Mouse (Mus musculus): Measurements from ENCODE around the gene Zfp692. TPM values are rescaled to one million over a fixed set of nuclear protein-coding genes. Genes with fewer than 3 reads are reported as not detected.

Gene Zfp692
- polyA plus RNA-seq, 1 experiment from 2014 or later, result 32.5 TPM

Other genes with a start within 250 kb of the Zfp692 start
- 0.15 and 0.18 TPM in 2 replicates for gene Gm12248, start 213.9 kb upstream of the Zfp692 start, polyA plus RNA-seq (2015; fragmentation: Nextera tagmentation; extraction: Ambion mirVana)
- gene Cnot8, start 202.9 kb upstream of the Zfp692 start, polyA plus RNA-seq (2015; fragmentation: Nextera tagmentation; extraction: Ambion mirVana), result 115 and 116 TPM in 2 replicates
- gene Gemin5, start 138.5 kb upstream of the Zfp692 start, polyA plus RNA-seq (2015; fragmentation: Nextera tagmentation; extraction: Ambion mirVana), result 14.0 and 15.1 TPM in 2 replicates
- gene Mrpl22, start 135.4 kb upstream of the Zfp692 start, polyA plus RNA-seq (2015; fragmentation: Nextera tagmentation; extraction: Ambion mirVana), result 93.1 and 95.2 TPM in 2 replicates
- 1.3 and 1.9 TPM in 2 replicates for gene Igtp, start 107.5 kb upstream of the Zfp692 start, polyA plus RNA-seq (2015; fragmentation: Nextera tagmentation; extraction: Ambion mirVana)
- 1.2 and 2.0 TPM in 2 replicates for gene Irgm2, start 107.5 kb upstream of the Zfp692 start, polyA plus RNA-seq (2015; fragmentation: Nextera tagmentation; extraction: Ambion mirVana)
- gene 4930438A08Rik, start 32.3 kb upstream of the Zfp692 start, polyA plus RNA-seq (2015; fragmentation: Nextera tagmentation; extraction: Ambion mirVana), result not detected in 2 replicates
- gene Zfp672, start 23.3 kb downstream of the Zfp692 start, polyA plus RNA-seq (2015; fragmentation: Nextera tagmentation; extraction: Ambion mirVana), result 40.6 and 42.7 TPM in 2 replicates
- gene Sh3bp5l, start 23.7 kb downstream of the Zfp692 start, polyA plus RNA-seq (2015; fragmentation: Nextera tagmentation; extraction: Ambion mirVana), result 53.4 and 55.8 TPM in 2 replicates
- gene Lypd8, start 72.0 kb downstream of the Zfp692 start, polyA plus RNA-seq (2015; fragmentation: Nextera tagmentation; extraction: Ambion mirVana), result 0.31 TPM in 1 of 2 replicates, not detected in the other
- not detected in 2 replicates for gene 1810065E05Rik, start 114.0 kb downstream of the Zfp692 start, polyA plus RNA-seq (2015; fragmentation: Nextera tagmentation; extraction: Ambion mirVana)
- gene Gm12253, start 125.5 kb downstream of the Zfp692 start, polyA plus RNA-seq (2015; fragmentation: Nextera tagmentation; extraction: Ambion mirVana), result not detected in 2 replicates
- gene Lypd9, start 145.9 kb downstream of the Zfp692 start, polyA plus RNA-seq (2015; fragmentation: Nextera tagmentation; extraction: Ambion mirVana), result not detected in 2 replicates
- gene Olfr30, start 155.2 kb downstream of the Zfp692 start, polyA plus RNA-seq (2015; fragmentation: Nextera tagmentation; extraction: Ambion mirVana), result not detected in 2 replicates
- not detected in 2 replicates for gene Olfr332, start 185.5 kb downstream of the Zfp692 start, polyA plus RNA-seq (2015; fragmentation: Nextera tagmentation; extraction: Ambion mirVana)
- not detected in 2 replicates for gene Olfr331, start 195.5 kb downstream of the Zfp692 start, polyA plus RNA-seq (2015; fragmentation: Nextera tagmentation; extraction: Ambion mirVana)
- not detected in 2 replicates for gene Olfr330, start 227.8 kb downstream of the Zfp692 start, polyA plus RNA-seq (2015; fragmentation: Nextera tagmentation; extraction: Ambion mirVana)
- not detected in 2 replicates for gene Olfr329-ps, start 239.4 kb downstream of the Zfp692 start, polyA plus RNA-seq (2015; fragmentation: Nextera tagmentation; extraction: Ambion mirVana)
- gene Olfr328, start 248.6 kb downstream of the Zfp692 start, polyA plus RNA-seq (2015; fragmentation: Nextera tagmentation; extraction: Ambion mirVana), result 0.06 and 0.12 TPM in 2 replicates

Measured in midbrain, embryonic 15.5 days (tissue).